Mouse (Mus musculus): ENCODE measurements around the gene Syn2. TPM values are rescaled to one million over a fixed set of nuclear protein-coding genes. Genes with fewer than 3 reads are reported as not detected.

The Syn2 gene
- polyA plus RNA-seq, 1 experiment = 1.4 TPM

DNA sequence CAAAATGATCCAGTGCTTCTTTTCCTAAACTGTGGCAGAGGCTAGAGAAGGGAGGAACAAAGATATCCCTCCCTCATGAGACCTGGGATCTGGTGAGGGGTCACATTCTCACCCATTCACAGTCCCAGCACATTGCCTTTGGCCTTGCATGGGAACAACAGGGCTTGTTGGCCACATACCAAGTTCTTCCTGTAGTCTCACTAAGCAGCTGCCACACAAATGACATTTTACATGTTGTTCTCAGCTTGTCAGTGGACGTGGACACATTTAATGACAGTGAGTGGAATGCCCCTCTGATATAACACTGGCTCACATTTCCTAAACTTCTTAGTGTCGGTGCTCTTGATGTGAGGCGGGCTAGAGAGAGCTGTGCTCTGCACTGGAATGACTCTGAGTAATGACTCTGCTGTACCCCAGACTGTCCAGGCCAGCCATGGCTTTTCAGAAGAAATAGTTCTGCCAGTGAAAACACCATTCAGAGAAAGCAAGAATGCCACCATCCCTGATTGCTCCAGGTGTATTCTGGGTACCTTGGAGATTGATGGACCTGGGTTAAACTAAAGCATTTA lies 106.5 kb downstream of the Syn2 start:
- 74% methylated on average over 3 of the region's 3 CpGs for WGBS
- no peak overlapping the region for H3K27ac ChIP-seq (ENCODE audit: control insufficient read depth, insufficient read depth, low read depth, low read length, poor library complexity)
- no peak for TF ChIP-seq POLR2A (IDR thresholded peaks at IDR 0.05; ENCODE audit: borderline replicate concordance, control insufficient read depth, low read depth, low read length)
- no peak for TF ChIP-seq CTCF (IDR thresholded peaks at IDR 0.05; ENCODE audit: control insufficient read depth, insufficient read depth, low read length)
- no peak overlapping the region for H3K4me3 ChIP-seq (replicated peaks; ENCODE audit: control insufficient read depth, low read depth, low read length)
- no peaks in the 10 kb centered on the region for H3K4me1 ChIP-seq (ENCODE audit: control insufficient read depth, insufficient read depth, low read length)

DNA sequence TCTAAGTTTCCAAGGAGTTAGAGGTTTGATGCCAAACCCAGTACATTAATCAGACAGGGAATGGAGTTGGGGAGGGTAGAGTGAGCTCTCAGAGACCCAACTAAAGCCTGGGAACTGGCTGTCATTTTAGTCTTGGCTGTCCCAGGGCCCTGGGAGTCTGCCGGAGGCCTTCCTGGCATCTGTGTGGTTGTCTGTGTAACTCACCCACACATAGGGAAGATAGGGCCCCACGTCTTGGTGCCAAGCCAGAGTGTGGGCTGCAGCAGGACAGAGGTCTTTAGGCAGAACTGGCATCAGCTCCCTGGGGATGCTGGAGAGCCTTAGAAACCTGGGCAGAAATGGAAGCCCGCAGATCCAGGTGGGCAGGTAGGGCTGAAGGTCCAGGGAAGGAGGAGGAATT lies 107.2 kb downstream of the Syn2 start:
- 88% methylated on average over 3 of the region's 3 CpGs for whole genome bisulfite sequencing
- no peak for TF ChIP-seq CTCF (IDR thresholded peaks at IDR 0.05; ENCODE audit: control insufficient read depth, insufficient read depth, low read length)
- TF ChIP-seq POLR2A (IDR thresholded peaks at IDR 0.05; ENCODE audit: borderline replicate concordance, control insufficient read depth, low read depth, low read length) = no peak

DNA sequence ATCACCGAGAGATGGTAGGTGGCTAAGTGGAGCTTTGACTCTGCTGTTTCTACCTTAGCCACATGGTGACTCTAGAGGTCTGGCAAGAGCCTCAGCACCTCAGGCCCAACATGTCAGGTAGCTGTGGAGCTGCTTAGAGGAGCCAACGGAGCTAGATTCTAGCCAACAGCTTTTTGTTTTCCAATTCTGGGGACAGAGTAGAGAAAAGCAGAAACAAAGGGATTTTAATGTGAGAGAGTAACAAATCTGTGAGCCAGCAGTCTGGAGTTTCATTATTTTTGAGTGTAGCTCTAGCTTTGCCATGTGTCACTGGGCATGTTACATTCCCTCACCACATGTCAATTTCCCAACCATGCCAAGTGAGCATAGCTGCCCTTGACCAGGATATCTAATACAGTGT lies 109.5 kb downstream of the Syn2 start:
- Histone ChIP-seq H3K4me1 (ENCODE audit: control insufficient read depth, insufficient read depth, low read length) (no peaks in the 10 kb centered on the region), H3K4me3 (replicated peaks; ENCODE audit: control insufficient read depth, low read depth, low read length) (no peak overlapping the region), H3K27ac (ENCODE audit: control insufficient read depth, insufficient read depth, low read depth, low read length, poor library complexity) (no peak overlapping the region)
- no peak for TF ChIP-seq POLR2A (IDR thresholded peaks at IDR 0.05; ENCODE audit: borderline replicate concordance, control insufficient read depth, low read depth, low read length)
- no peak for TF ChIP-seq CTCF (IDR thresholded peaks at IDR 0.05; ENCODE audit: control insufficient read depth, insufficient read depth, low read length)
- WGBS = 68% methylated on average over 2 of the region's 2 CpGs

More for the DNA sequence above, 107.2 kb downstream of the Syn2 start:
- Histone ChIP-seq H3K4me3 (replicated peaks; ENCODE audit: control insufficient read depth, low read depth, low read length) (no peak overlapping the region), H3K4me1 (ENCODE audit: control insufficient read depth, insufficient read depth, low read length) (no peaks in the 10 kb centered on the region), H3K27ac (ENCODE audit: control insufficient read depth, insufficient read depth, low read depth, low read length, poor library complexity) (no peak overlapping the region)

DNA sequence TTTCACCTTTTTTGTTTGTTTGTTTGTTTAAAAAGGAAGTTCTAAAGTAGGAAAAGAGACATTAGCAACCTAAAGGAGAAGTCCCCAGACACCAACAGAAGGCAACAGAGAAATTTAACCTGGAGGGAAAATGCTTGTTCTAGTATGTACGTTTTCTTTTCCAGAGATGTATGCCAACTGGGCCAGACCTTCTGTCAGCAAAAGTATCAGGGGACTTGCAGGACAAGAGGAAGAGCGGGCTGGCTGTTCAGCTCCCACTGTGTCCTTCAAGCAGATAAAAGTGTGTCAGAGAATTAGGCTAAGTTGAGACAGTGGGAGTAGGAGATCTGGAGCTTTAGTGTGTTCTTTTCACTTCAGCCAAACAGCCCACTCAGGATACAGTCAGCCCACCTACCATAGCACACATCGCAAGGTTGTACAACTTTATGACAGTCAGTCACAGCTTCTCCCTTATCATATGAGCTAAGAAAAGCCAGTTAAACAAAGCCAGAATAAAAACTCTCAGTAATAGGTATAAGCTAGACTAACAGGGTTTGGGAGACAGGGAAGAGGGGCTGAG lies 110.9 kb downstream of the Syn2 start:
- TF ChIP-seq CTCF (IDR thresholded peaks at IDR 0.05; ENCODE audit: control insufficient read depth, insufficient read depth, low read length) (no peak), POLR2A (IDR thresholded peaks at IDR 0.05; ENCODE audit: borderline replicate concordance, control insufficient read depth, low read depth, low read length) (no peak)
- Histone ChIP-seq H3K4me1 (ENCODE audit: control insufficient read depth, insufficient read depth, low read length) (no peaks in the 10 kb centered on the region), H3K4me3 (replicated peaks; ENCODE audit: control insufficient read depth, low read depth, low read length) (no peak overlapping the region), H3K27ac (ENCODE audit: control insufficient read depth, insufficient read depth, low read depth, low read length, poor library complexity) (no peak overlapping the region)
- WGBS = 83% methylated on average over 3 of the region's 3 CpGs

DNA sequence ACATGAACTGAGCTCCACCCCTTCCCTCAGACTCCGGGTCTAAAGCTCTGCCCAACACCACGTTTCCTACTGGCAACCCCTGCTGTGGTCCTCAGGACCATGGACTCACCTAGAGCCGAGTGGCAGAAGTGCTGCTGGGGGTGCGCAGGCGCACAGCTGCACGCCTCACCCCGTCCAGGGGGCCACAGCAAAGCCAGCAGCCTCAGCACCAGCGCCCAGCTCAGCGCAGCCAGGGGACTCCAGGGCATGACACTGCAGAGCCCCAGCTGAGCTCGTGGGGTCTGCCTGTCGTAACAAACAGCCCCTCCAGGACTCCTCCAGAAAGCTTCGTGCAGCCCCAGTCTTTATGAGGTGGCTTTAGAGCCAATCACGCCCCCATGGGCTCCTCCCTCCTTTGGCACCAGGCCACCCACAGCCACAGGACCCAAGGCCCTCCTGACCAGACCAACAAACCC lies 116.9 kb downstream of the Syn2 start:
- TF ChIP-seq POLR2A (IDR thresholded peaks at IDR 0.05; ENCODE audit: borderline replicate concordance, control insufficient read depth, low read depth, low read length) = no peak
- TF ChIP-seq CTCF (IDR thresholded peaks at IDR 0.05; ENCODE audit: control insufficient read depth, insufficient read depth, low read length) = no peak
- WGBS = 26% methylated on average over 13 of the region's 13 CpGs

DNA sequence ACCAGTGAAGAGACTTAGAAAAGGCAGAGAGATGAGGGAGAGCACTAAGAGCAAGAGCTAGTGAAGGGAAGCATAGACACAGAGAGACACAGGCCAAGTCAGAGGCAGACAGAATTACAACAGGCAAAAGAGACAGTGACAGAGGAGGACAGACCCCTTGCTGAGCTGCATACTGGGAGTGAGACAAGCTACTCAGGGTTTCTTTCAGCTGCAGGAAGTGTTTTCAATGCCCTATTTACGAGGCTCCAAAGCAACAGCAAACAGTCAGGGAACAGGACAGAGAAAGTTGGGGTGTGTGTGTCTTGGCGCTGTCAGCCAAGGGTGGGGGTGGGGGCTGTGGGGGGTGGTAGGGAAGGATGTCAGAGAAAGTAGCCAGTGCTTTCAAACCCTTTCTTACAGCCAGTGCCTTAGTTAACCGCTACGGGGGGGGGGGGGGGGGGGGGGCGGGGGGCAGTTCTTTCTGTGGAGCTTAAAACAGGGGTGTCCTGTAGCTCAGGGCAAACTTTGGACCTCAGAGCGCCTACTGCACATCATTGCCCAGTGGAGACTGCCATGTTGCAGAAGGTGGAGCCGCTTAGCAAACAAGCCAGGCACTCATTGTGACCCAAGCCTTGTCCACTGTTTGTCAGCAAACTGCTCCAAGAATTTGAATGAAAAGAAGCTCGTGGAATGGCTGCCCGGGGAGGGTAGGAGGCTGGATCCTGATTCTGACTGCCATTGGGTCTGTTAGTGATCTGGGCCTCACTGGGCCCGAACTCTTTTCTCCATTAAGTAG lies 117.6 kb downstream of the Syn2 start, which contains the start of gene Timp4:
TSS of gene Timp4 (minus strand) at position 107 of the 775 bp plus-strand sequence.
- no peak for TF ChIP-seq POLR2A (IDR thresholded peaks at IDR 0.05; ENCODE audit: borderline replicate concordance, control insufficient read depth, low read depth, low read length)
- TF ChIP-seq CTCF (IDR thresholded peaks at IDR 0.05; ENCODE audit: control insufficient read depth, insufficient read depth, low read length) = no peak
- H3K4me1 ChIP-seq (ENCODE audit: control insufficient read depth, insufficient read depth, low read length) = no peaks in the 10 kb centered on the region
- no peak within 1 kb of the TSS for H3K4me3 ChIP-seq (replicated peaks; ENCODE audit: control insufficient read depth, low read depth, low read length)
- 47% methylated on average over 10 of the region's 10 CpGs for WGBS
- no peak within 1 kb of the TSS for H3K27ac ChIP-seq (ENCODE audit: control insufficient read depth, insufficient read depth, low read depth, low read length, poor library complexity)

More for the DNA sequence above, 116.9 kb downstream of the Syn2 start:
- Histone ChIP-seq H3K27ac (ENCODE audit: control insufficient read depth, insufficient read depth, low read depth, low read length, poor library complexity) (no peak overlapping the region), H3K4me3 (replicated peaks; ENCODE audit: control insufficient read depth, low read depth, low read length) (no peak overlapping the region), H3K4me1 (ENCODE audit: control insufficient read depth, insufficient read depth, low read length) (no peaks in the 10 kb centered on the region)

DNA sequence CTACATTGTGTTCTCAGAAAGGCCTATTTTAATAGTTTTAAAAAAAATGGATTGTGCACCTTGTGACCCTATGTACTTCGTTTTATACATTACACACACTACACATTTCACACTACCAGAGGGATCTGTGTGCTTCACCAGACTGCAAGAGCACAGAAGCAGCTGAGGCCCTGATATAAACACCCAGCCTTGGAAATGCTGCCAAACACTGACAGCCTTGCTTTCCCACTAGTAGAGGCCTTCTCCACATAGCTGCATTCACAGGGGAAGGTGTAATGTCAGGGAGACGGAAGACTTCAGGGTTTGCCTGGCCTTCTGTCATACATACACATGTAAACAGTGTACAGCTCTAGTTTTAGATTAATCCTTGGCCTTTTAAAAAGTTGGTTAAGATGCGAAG lies 120.5 kb downstream of the Syn2 start:
- H3K4me3 ChIP-seq (replicated peaks; ENCODE audit: control insufficient read depth, low read depth, low read length) = no peak overlapping the region
- no peaks in the 10 kb centered on the region for H3K4me1 ChIP-seq (ENCODE audit: control insufficient read depth, insufficient read depth, low read length)
- H3K27ac ChIP-seq (ENCODE audit: control insufficient read depth, insufficient read depth, low read depth, low read length, poor library complexity) = no peak overlapping the region
- TF ChIP-seq POLR2A (IDR thresholded peaks at IDR 0.05; ENCODE audit: borderline replicate concordance, control insufficient read depth, low read depth, low read length) (no peak), CTCF (IDR thresholded peaks at IDR 0.05; ENCODE audit: control insufficient read depth, insufficient read depth, low read length) (no peak)
- WGBS = 80% methylated on average over 3 of the region's 3 CpGs

DNA sequence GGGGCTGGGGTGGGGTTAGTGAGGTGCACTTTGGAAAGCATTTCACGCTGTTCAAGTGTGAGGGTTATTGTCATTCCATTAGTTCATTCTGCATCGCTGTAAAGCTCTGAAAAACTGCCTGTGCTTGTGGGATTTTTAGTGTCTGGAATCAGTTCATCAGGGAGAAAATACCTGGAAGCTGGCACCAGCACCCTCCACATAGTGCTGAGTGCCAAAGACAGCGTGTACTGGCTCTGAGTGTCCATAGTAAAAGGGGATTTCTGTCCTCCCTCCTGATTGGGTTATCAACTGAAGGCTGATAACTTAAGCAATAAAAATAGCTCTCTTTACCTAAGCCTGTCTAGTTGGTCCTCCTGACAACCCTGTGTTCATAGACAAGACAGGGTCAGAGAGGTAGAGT lies 125.8 kb downstream of the Syn2 start:
- no peak for TF ChIP-seq POLR2A (IDR thresholded peaks at IDR 0.05; ENCODE audit: borderline replicate concordance, control insufficient read depth, low read depth, low read length)
- TF ChIP-seq CTCF (IDR thresholded peaks at IDR 0.05; ENCODE audit: control insufficient read depth, insufficient read depth, low read length) = no peak
- 83% methylated on average over 3 of the region's 3 CpGs for WGBS
- no peak overlapping the region for H3K4me3 ChIP-seq (replicated peaks; ENCODE audit: control insufficient read depth, low read depth, low read length)
- no peak overlapping the region for H3K27ac ChIP-seq (ENCODE audit: control insufficient read depth, insufficient read depth, low read depth, low read length, poor library complexity)
- no peaks in the 10 kb centered on the region for H3K4me1 ChIP-seq (ENCODE audit: control insufficient read depth, insufficient read depth, low read length)

All from bone marrow, adult 2 months (tissue).